Mouse (Mus musculus) lung, adult 2 months (tissue): ENCODE data around the gene Pbp2.

Source experiments
- CTCF ChIP-seq: fragments of 200-500 bp; IDR thresholded peaks from 2 replicates; pipeline ENCODE4 v1.5.1; 2011; ENCODE audit warnings: mild to moderate bottlenecking, low read length, control low read depth; ENCODE audit not compliant: insufficient read depth
- POLR2A ChIP-seq: fragments of 200-500 bp; IDR thresholded peaks from 2 replicates; pipeline ENCODE4 v1.6.1; 2011; ENCODE audit warnings: low read depth, mild to moderate bottlenecking, control low read depth, low read length, borderline replicate concordance; ENCODE audit errors: extremely low read depth

DNA sequence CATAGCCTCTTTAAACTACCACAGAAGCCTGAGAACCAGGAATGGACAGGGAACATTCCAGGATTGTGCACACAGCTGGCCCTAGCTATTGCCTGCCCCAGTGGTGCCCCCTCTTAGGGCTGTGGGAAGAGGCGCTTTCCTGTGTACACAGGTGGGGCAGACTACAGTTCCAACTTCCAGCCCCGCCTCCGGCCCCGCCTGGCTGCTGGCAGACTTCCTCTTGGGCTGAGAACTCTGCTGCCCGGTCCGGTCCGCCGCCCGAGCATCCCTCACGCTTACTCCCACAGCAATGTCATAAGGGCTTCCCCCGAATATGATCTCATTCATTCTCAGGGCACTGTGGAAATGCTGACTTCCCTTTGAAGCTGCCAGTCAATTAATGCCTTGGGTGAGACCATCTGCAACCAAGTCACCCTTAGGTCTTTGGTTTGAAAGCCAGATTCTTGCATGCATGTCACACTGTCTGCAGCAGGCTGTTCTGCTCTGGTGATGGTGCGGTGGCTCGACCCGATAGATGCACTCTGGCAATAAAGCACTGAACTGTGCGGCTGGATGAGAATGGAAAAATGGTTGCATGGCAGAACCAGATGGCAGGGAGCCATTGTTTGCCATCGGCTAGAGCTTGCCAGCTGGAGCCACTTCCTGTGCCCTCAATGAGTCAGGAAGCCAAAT is 13.2 kb upstream of the Pbp2 start:
- TF ChIP-seq POLR2A (no peak), CTCF (no peak)
